Comparison of ENCODE assay signal across 13 mouse cellular contexts in the genomic region with DNA sequence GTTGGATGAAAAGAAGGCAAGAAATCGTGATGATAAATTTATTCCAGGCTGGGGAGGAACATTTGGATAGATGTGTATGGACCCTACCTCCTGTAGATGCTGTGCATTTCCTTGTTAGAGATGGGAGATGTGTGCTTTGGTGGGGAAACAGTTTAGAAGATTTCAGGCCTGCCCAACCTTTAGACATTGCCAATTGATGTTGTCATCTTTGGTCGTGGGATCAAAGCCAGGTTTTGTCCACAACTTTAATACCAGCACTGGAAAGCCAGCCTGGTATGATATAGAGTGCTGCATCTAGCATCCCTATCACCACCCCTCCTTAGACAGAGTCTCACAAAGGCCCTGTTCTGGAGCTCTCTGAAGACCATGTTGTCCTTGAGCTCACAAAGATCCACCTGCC. TPM values are rescaled to one million over a fixed set of nuclear protein-coding genes. Genes with fewer than 3 reads are reported as not detected.
DNase-seq lines count a peak whose midpoint lies in the region; ATAC-seq and TF ChIP-seq lines count a peak whose summit lies in the region.
"Had no signal": no experiment of that assay in that cellular context is flagged by ENCODE, and none has a peak within 500 bp of the region (broad histone marks: within the 10 kb centered on the region; RNA-seq: fewer than 3 reads in every experiment).

No protein-coding gene starts in this region.

- no peak for TF ChIP-seq POLR2A in myocyte (IDR thresholded peaks at IDR 0.05; ENCODE audit: insufficient read length, low read depth)

- no peak overlapping the region for H3K9ac ChIP-seq in stomach, postnatal 0 days (ENCODE audit: low read length)
- no peak overlapping the region for H3K9ac ChIP-seq in kidney, embryonic 15.5 days

- peaks cover 26% of the 10 kb centered on the region for H3K79me2 ChIP-seq in myocyte (ENCODE audit: control insufficient read depth, insufficient read depth)

- no peak overlapping the region for H3ac ChIP-seq in myocyte (ENCODE audit: control insufficient read depth, insufficient read length)

- H3K4me3 ChIP-seq in layer of hippocampus, adult 2 months: peak overlapping the region; percentile 83; the same call in 1 of the 2 replicates
- peak overlapping the region; percentile 79 for H3K4me3 ChIP-seq in myocyte
- no peak overlapping the region for H3K4me3 ChIP-seq in stomach, postnatal 0 days (ENCODE audit: low read depth, low read length)
- H3K4me3 ChIP-seq in kidney, embryonic 15.5 days (replicated peaks): no peak overlapping the region

- H3K4me1 ChIP-seq in stomach, postnatal 0 days (replicated peaks; ENCODE audit: control insufficient read depth, insufficient read depth): no peaks in the 10 kb centered on the region
- peaks cover 19% of the 10 kb centered on the region for H3K4me1 ChIP-seq in kidney, embryonic 15.5 days

- peak; percentile 11 for DNase-seq in cerebellum, adult 9-11 months
- no peak for DNase-seq in cerebellum, postnatal 4 days (ENCODE audit: low spot score in 2 of 2)
- no peak for DNase-seq in layer of hippocampus, adult 2 months (ENCODE audit: low spot score in 2 of 2)
- DNase-seq in layer of hippocampus, postnatal 36 days: no peak
- peak; percentile 12 for DNase-seq in induced T-regulatory cell, adult 2 months (ENCODE audit: low read depth)
- DNase-seq in stomach, postnatal 0 days (ENCODE audit: low spot score): no peak
- DNase-seq: gastrocnemius, postnatal 10 days; kidney, adult 8-10 months; layer of hippocampus, adult 9-11 months; thymus, postnatal 36 days had no signal

- peak overlapping the region; percentile 90 for H3K4me2 ChIP-seq in myocyte (ENCODE audit: low read depth)
- no peak overlapping the region for H3K4me2 ChIP-seq in stomach, postnatal 0 days (replicated peaks; ENCODE audit: low read depth)
- no peak overlapping the region for H3K4me2 ChIP-seq in kidney, embryonic 15.5 days

- no peaks in the 10 kb centered on the region for H3K36me3 ChIP-seq in myocyte (ENCODE audit: control insufficient read depth, insufficient read depth)
- H3K36me3 ChIP-seq in stomach, postnatal 0 days (ENCODE audit: control insufficient read depth, insufficient read depth, low read length): 0 out of 2 replicates have a peak, but pooled peaks cover 7% of the 10 kb centered on the region
- peaks cover 21% of the 10 kb centered on the region for H3K36me3 ChIP-seq in kidney, embryonic 15.5 days

- no peak for TF ChIP-seq CTCF in layer of hippocampus, adult 2 months (conservative IDR thresholded peaks at IDR 0.05)
- TF ChIP-seq CTCF in stomach, postnatal 0 days (IDR thresholded peaks at IDR 0.05; ENCODE audit: low read depth): no peak

- no peak overlapping the region for H3K27ac ChIP-seq in layer of hippocampus, adult 2 months
- no peak overlapping the region for H3K27ac ChIP-seq in stomach, postnatal 0 days (replicated peaks)
- no peak overlapping the region for H3K27ac ChIP-seq in kidney, embryonic 15.5 days
- H3K27ac ChIP-seq: limb, embryonic 12.5 days had no signal

- TF ChIP-seq EP300 in stomach, postnatal 0 days (optimal IDR thresholded peaks at IDR 0.05): no peak

- no peaks in the 10 kb centered on the region for H3K9me3 ChIP-seq in stomach, postnatal 0 days (ENCODE audit: control insufficient read depth, low read length)
- no peaks in the 10 kb centered on the region for H3K9me3 ChIP-seq in kidney, embryonic 15.5 days (replicated peaks)
- H3K9me3 ChIP-seq: limb, embryonic 12.5 days had no signal

- 82% methylated on average over 2 of the region's 2 CpGs for WGBS in stomach, postnatal 0 days
- 84% methylated on average over 2 of the region's 2 CpGs for WGBS in kidney, embryonic 15.5 days

- ATAC-seq in stomach, postnatal 0 days (ENCODE audit: low FRiP score, low TSS enrichment): no peak
- ATAC-seq in kidney, embryonic 15.5 days (replicated peaks; ENCODE audit: low FRiP score): no peak

- H3K27me3 ChIP-seq in myocyte (ENCODE audit: control insufficient read depth, insufficient read depth, insufficient read length): no peaks in the 10 kb centered on the region
- H3K27me3 ChIP-seq in stomach, postnatal 0 days (ENCODE audit: control insufficient read depth, insufficient read depth, low read length): no peaks in the 10 kb centered on the region
- no peaks in the 10 kb centered on the region for H3K27me3 ChIP-seq in kidney, embryonic 15.5 days
- H3K27me3 ChIP-seq: limb, embryonic 12.5 days had no signal

TF ChIP-seq in myocyte, 11 proteins besides CTCF, POLR2A, EP300 and RAD21:
- no peak for TF ChIP-seq MYOG (IDR thresholded peaks at IDR 0.05; ENCODE audit: control insufficient read depth in 1 of 3, insufficient read depth in 1 of 3, insufficient read length in 2 of 3, low read depth in 2 of 3)
- TF ChIP-seq MYOD1 (IDR thresholded peaks at IDR 0.05; ENCODE audit: control insufficient read depth in 1 of 3, insufficient read length in 2 of 3, low read depth in 2 of 3): no peak
- TF ChIP-seq POLR2AphosphoS2 (IDR thresholded peaks at IDR 0.05; ENCODE audit: insufficient read length, low read depth): no peak
- no peak for TF ChIP-seq MAX (IDR thresholded peaks at IDR 0.05; ENCODE audit: low read depth)
- TF ChIP-seq CEBPB (IDR thresholded peaks at IDR 0.05; ENCODE audit: insufficient read depth, poor library complexity, severe bottlenecking): no peak
- TF ChIP-seq TCF12 (IDR thresholded peaks at IDR 0.05; ENCODE audit: insufficient read depth, poor library complexity, severe bottlenecking): no peak
- no peak for TF ChIP-seq USF1 (IDR thresholded peaks at IDR 0.05; ENCODE audit: low read depth)
- no peak for TF ChIP-seq SRF (IDR thresholded peaks at IDR 0.05; ENCODE audit: control insufficient read depth, insufficient read length, low read depth)

RNA-seq across cellular contexts. Expression of gene Wdr3, which starts 1.3 kb away (rescaled TPM):
- total RNA-seq in layer of hippocampus, adult 2 months (2021): 10 to 100 TPM; 23.2 to 27.9 TPM
- total RNA-seq in layer of hippocampus, postnatal 36 days (2021): 10 to 100 TPM; 20.7 to 24.7 TPM
- polyA plus RNA-seq in myocyte (2012; fragmentation: generic; extraction: Trizol): 17.7 TPM
- polyA plus RNA-seq in stomach, postnatal 0 days (2015; fragmentation: Nextera tagmentation; extraction: Ambion mirVana): 16.2 and 16.3 TPM in 2 replicates
- 45.3 and 48.5 TPM in 2 replicates for polyA plus RNA-seq in kidney, embryonic 15.5 days (2015; fragmentation: Nextera tagmentation; extraction: Ambion mirVana)

RNA-seq across cellular contexts. Expression of gene Gdap2, which starts 1.4 kb away (rescaled TPM):
- total RNA-seq in layer of hippocampus, adult 2 months (2021): 10 to 100 TPM; 38.9 to 40.3 TPM
- total RNA-seq in layer of hippocampus, postnatal 36 days (2021): 10 to 100 TPM; 39.9 to 44.1 TPM
- 8.8 TPM for polyA plus RNA-seq in myocyte (2012; fragmentation: generic; extraction: Trizol)
- polyA plus RNA-seq in stomach, postnatal 0 days (2015; fragmentation: Nextera tagmentation; extraction: Ambion mirVana): 16.7 and 17.3 TPM in 2 replicates
- 24.9 and 26.1 TPM in 2 replicates for polyA plus RNA-seq in kidney, embryonic 15.5 days (2015; fragmentation: Nextera tagmentation; extraction: Ambion mirVana)

Comparison
In these comparisons a context has a peak if more than half of its experiments do, and no peak if none do; other contexts are left out.
1. DNase-seq: peak in cerebellum, adult 9-11 months (single experiment) and induced T-regulatory cell, adult 2 months (single experiment); none in cerebellum, postnatal 4 days (0 of 2), layer of hippocampus, adult 2 months (0 of 2), layer of hippocampus, postnatal 36 days (0 of 2) and stomach, postnatal 0 days (single experiment).
2. H3K4me3 ChIP-seq: peak in layer of hippocampus, adult 2 months (single experiment) and myocyte (single experiment); none in stomach, postnatal 0 days (single experiment) and kidney, embryonic 15.5 days (single experiment).